Mouse (Mus musculus): ENCODE data around the gene Zfp423.

DNA sequence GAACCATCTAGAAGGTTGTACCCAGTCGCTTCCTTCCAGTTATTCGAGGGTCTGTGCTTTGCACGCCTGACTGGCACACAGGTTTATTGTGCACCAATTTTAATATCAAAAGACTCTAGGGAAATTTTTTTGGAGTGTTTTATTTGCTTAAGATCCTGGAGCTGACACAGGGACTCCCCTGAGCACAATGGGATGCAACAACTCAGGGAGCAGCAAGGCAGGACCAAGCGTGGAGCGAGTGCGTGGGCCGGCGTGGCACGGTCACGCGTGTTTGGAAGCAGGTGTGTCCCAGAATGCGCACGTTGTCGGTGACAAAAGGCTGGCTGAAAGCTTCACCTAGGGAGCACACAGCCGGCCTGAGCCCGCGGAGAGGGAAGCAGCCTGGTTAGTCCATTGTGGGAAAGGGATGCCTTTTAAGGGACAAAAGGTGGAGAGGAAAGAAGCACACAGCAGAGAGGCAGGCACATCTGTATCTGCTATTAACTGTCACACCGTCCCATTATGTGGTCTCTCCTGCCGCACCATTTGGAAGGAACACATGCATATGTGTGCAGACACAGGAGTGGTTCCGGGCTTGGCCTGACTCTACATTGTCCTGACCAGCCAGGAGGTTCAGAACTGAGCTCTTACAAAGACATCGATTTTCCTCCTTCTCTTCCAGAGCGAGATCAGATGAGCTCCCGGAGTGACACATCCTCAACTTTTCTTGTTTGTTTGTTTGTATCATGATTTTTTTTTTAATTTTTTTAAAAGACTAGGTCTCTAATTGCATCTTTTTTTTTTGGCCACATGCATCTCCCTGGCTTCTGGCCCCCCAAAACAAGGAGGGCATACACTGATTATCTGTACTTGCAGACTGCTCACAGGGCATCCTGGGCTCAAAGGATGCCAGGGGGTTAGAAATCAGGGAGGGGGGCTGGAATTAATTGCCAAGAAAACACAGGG lies 126.7 kb downstream of the Zfp423 start:
- TF ChIP-seq CTCF (IDR thresholded peaks at IDR 0.05 in 2 of 3, conservative IDR thresholded peaks at IDR 0.05 in 1 of 3; ENCODE audit: control insufficient read depth in 1 of 3, insufficient read depth in 1 of 3, low read depth in 2 of 3, low read length in 3 of 3, poor library complexity in 1 of 3, severe bottlenecking in 1 of 3) = no peak
- no peak for TF ChIP-seq TAL1 (IDR thresholded peaks at IDR 0.05; ENCODE audit: low read length)
- no peak for TF ChIP-seq POLR2AphosphoS5 (IDR thresholded peaks at IDR 0.05; ENCODE audit: borderline replicate concordance, low read depth, low read length)
- no peak for TF ChIP-seq BHLHE40 (IDR thresholded peaks at IDR 0.05; ENCODE audit: borderline replicate concordance, low read depth, low read length)
- TF ChIP-seq EP300 (IDR thresholded peaks at IDR 0.05; ENCODE audit: low read depth in 1 of 2, low read length in 2 of 2) = no peak
- TF ChIP-seq TBP (IDR thresholded peaks at IDR 0.05; ENCODE audit: low read depth, low read length) = no peak
- TF ChIP-seq USF2 (IDR thresholded peaks at IDR 0.05; ENCODE audit: borderline replicate concordance in 1 of 2, insufficient read depth in 1 of 2, low read depth in 1 of 2, low read length in 2 of 2) = no peak
- no peak for TF ChIP-seq POLR2A (IDR thresholded peaks at IDR 0.05; ENCODE audit: control insufficient read depth in 1 of 2, insufficient read depth in 1 of 2, low read depth in 1 of 2, low read length in 2 of 2, poor library complexity in 1 of 2)
- TF ChIP-seq E2F4 (IDR thresholded peaks at IDR 0.05; ENCODE audit: borderline replicate concordance, low read depth, low read length) = no peak
- TF ChIP-seq POLR2AphosphoS2 (IDR thresholded peaks at IDR 0.05; ENCODE audit: low read length) = no peak
- TF ChIP-seq TCF12 (IDR thresholded peaks at IDR 0.05; ENCODE audit: low read depth, low read length) = no peak
- no peak for TF ChIP-seq SMC3 (IDR thresholded peaks at IDR 0.05; ENCODE audit: low read depth, low read length)
- no peak for TF ChIP-seq RCOR1 (IDR thresholded peaks at IDR 0.05; ENCODE audit: low read depth, low read length)
- TF ChIP-seq ZMIZ1 (IDR thresholded peaks at IDR 0.05; ENCODE audit: low read depth, low read length) = no peak
